Mouse (Mus musculus): ENCODE data around the gene Tnn. TPM values are rescaled to one million over a fixed set of nuclear protein-coding genes. Genes with fewer than 3 reads are reported as not detected.

Tnn gene
- polyA plus RNA-seq, 1 experiment from 2014 or later = 1.3 TPM

DNA sequence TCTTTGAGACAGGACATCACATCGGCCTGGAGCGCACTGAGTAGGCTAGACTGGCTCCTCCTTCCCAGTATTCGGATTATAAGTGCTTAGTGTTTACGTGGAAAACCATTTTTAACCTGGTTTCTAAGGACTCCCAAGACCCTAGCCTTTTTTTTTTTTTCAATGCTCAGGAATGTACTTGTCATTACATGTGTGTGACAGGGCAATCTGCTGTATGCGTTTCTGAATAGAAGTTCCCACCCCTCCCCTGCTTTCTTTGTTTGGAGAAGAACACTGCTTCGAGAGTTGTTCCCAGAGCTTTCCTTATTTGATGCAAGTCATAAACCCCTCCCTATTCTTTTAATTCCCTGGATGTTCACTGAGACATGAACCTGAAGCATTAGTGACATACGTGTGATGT is 9.0 kb downstream of the Tnn start:
- no peak overlapping the region for H3K27ac ChIP-seq
- no peak for ATAC-seq (ENCODE audit: insufficient number of reproducible peaks, insufficient read depth, low FRiP score, low TSS enrichment)
- H3K4me1 ChIP-seq = peaks cover 5% of the 10 kb centered on the region; the same call in 1 of the 2 replicates
- no peaks in the 10 kb centered on the region for H3K27me3 ChIP-seq
- no peak overlapping the region for H3K9ac ChIP-seq
- H3K4me2 ChIP-seq (replicated peaks) = no peak overlapping the region
- H3K36me3 ChIP-seq = no peaks in the 10 kb centered on the region
- no peaks in the 10 kb centered on the region for H3K9me3 ChIP-seq
- no peak overlapping the region for H3K4me3 ChIP-seq
- WGBS = 76% methylated on average over 7 of the region's 7 CpGs

GRCm38 (mm10) chr1:160136362-160136890 is 17.0 kb downstream of the Tnn start:
- WGBS = 84% methylated on average over 7 of the region's 7 CpGs
- no peaks in the 10 kb centered on the region for H3K4me1 ChIP-seq
- no peaks in the 10 kb centered on the region for H3K36me3 ChIP-seq
- H3K4me3 ChIP-seq = no peak overlapping the region
- H3K27ac ChIP-seq = no peak overlapping the region
- no peak overlapping the region for H3K9ac ChIP-seq
- ATAC-seq (ENCODE audit: insufficient number of reproducible peaks, insufficient read depth, low FRiP score, low TSS enrichment) = no peak
- H3K27me3 ChIP-seq = no peaks in the 10 kb centered on the region
- no peak overlapping the region for H3K4me2 ChIP-seq (replicated peaks)
- H3K9me3 ChIP-seq = no peaks in the 10 kb centered on the region

- H3K4me1 ChIP-seq = no peaks in the 10 kb centered on the region
- no peak for ATAC-seq (ENCODE audit: insufficient number of reproducible peaks, insufficient read depth, low FRiP score, low TSS enrichment)
- H3K9ac ChIP-seq = no peak overlapping the region
- no peaks in the 10 kb centered on the region for H3K27me3 ChIP-seq
- no peak overlapping the region for H3K27ac ChIP-seq
- no peaks in the 10 kb centered on the region for H3K9me3 ChIP-seq
- no peak overlapping the region for H3K4me3 ChIP-seq
- WGBS = 72% methylated on average over 4 of the region's 4 CpGs
- H3K36me3 ChIP-seq = no peaks in the 10 kb centered on the region
- no peak overlapping the region for H3K4me2 ChIP-seq (replicated peaks)
Observed at GRCm38 (mm10) chr1:160133464-160134079, 19.8 kb downstream of the Tnn start.

DNA sequence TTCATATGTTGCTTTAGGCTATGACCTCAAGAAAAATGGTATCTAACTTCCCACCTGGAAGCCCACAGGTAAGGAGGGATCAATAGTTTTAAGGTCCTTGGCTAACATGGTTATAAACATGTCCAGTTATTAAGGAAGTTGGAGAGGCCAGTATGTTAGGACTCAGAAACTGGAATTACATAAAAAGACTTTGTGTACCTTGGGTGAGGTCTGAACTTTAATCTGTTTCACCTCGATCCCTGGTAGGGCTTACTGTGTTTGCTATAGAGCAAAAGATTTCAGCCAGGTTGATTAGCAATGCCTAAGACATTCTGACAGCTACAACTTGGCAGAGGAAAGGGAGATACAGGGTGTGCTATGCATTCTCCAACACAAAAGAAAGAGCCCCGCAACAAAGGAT is 29.4 kb downstream of the Tnn start:
- no peak overlapping the region for H3K4me3 ChIP-seq
- H3K9ac ChIP-seq = no peak overlapping the region
- H3K4me1 ChIP-seq = no peaks in the 10 kb centered on the region
- no peak overlapping the region for H3K27ac ChIP-seq
- no peak for ATAC-seq (ENCODE audit: insufficient number of reproducible peaks, insufficient read depth, low FRiP score, low TSS enrichment)
- no peaks in the 10 kb centered on the region for H3K27me3 ChIP-seq
- no peaks in the 10 kb centered on the region for H3K36me3 ChIP-seq
- WGBS = 92% methylated on average over 2 of the region's 2 CpGs
- H3K4me2 ChIP-seq (replicated peaks) = no peak overlapping the region
- no peaks in the 10 kb centered on the region for H3K9me3 ChIP-seq

- Histone ChIP-seq H3K9me3 (no peaks in the 10 kb centered on the region), H3K4me3 (no peak overlapping the region), H3K9ac (no peak overlapping the region), H3K4me1 (0 out of 2 replicates have a peak, but pooled peaks cover 5% of the 10 kb centered on the region), H3K4me2 (replicated peaks) (no peak overlapping the region), H3K36me3 (no peaks in the 10 kb centered on the region), H3K27ac (no peak overlapping the region), H3K27me3 (no peaks in the 10 kb centered on the region)
- 37% methylated on average over 2 of the region's 2 CpGs for WGBS
- ATAC-seq (ENCODE audit: insufficient number of reproducible peaks, insufficient read depth, low FRiP score, low TSS enrichment) = no peak
Observed at GRCm38 (mm10) chr1:160108604-160109003, 44.8 kb downstream of the Tnn start.

GRCm38 (mm10) chr1:160105426-160105825 is 48.0 kb downstream of the Tnn start:
- Histone ChIP-seq H3K4me3 (no peak overlapping the region), H3K36me3 (no peaks in the 10 kb centered on the region), H3K4me1 (0 out of 2 replicates have a peak, but pooled peaks cover 5% of the 10 kb centered on the region), H3K27ac (no peak overlapping the region), H3K9ac (no peak overlapping the region), H3K4me2 (replicated peaks) (no peak overlapping the region), H3K9me3 (no peaks in the 10 kb centered on the region), H3K27me3 (no peaks in the 10 kb centered on the region)
- ATAC-seq (ENCODE audit: insufficient number of reproducible peaks, insufficient read depth, low FRiP score, low TSS enrichment) = no peak
- 78% methylated on average over 5 of the region's 5 CpGs for WGBS

GRCm38 (mm10) chr1:160100996-160101395 is 52.4 kb downstream of the Tnn start:
- no peak for ATAC-seq (ENCODE audit: insufficient number of reproducible peaks, insufficient read depth, low FRiP score, low TSS enrichment)
- no peaks in the 10 kb centered on the region for H3K9me3 ChIP-seq
- 80% methylated on average over 5 of the region's 5 CpGs for WGBS

GRCm38 (mm10) chr1:160099659-160100302 is 53.6 kb downstream of the Tnn start:
- 79% methylated on average over 5 of the region's 5 CpGs for WGBS
- H3K36me3 ChIP-seq = no peaks in the 10 kb centered on the region
- no peak for ATAC-seq (ENCODE audit: insufficient number of reproducible peaks, insufficient read depth, low FRiP score, low TSS enrichment)

More at GRCm38 (mm10) chr1:160100996-160101395, 52.4 kb downstream of the Tnn start:
- Histone ChIP-seq H3K36me3 (no peaks in the 10 kb centered on the region), H3K27me3 (no peaks in the 10 kb centered on the region), H3K4me2 (replicated peaks) (no peak overlapping the region), H3K4me3 (no peak overlapping the region), H3K4me1 (no peaks in the 10 kb centered on the region), H3K9ac (no peak overlapping the region), H3K27ac (no peak overlapping the region)

DNA sequence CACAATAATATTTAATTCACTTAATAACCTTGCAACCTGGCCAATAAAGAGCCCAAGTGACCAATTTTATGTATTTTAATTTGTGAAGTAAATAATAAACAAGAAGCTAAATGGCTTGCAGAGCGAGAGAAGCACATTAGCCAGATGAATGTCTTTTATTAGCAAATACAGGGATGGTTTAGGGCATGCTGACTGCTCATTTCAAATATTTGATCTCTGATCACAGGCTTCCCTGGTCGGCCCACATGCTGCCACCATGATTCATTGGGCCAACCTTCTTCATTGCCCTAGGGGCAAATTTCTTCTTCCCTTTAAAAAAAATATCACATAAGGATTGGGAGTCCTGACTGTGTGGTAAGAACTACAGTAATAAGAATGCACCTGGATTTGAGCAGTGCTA is 66.7 kb downstream of the Tnn start:
- no peak for ATAC-seq (ENCODE audit: insufficient number of reproducible peaks, insufficient read depth, low FRiP score, low TSS enrichment)
- no peak overlapping the region for H3K4me3 ChIP-seq
- H3K4me2 ChIP-seq (replicated peaks) = no peak overlapping the region
- no peak overlapping the region for H3K27ac ChIP-seq
- H3K9me3 ChIP-seq = no peaks in the 10 kb centered on the region
- WGBS = 85% methylated on average over 2 of the region's 2 CpGs
- no peak overlapping the region for H3K9ac ChIP-seq
- H3K4me1 ChIP-seq = no peaks in the 10 kb centered on the region
- no peaks in the 10 kb centered on the region for H3K27me3 ChIP-seq
- H3K36me3 ChIP-seq = no peaks in the 10 kb centered on the region

More at GRCm38 (mm10) chr1:160099659-160100302, 53.6 kb downstream of the Tnn start:
- Histone ChIP-seq H3K9me3 (no peaks in the 10 kb centered on the region), H3K4me1 (no peaks in the 10 kb centered on the region), H3K9ac (no peak overlapping the region), H3K27me3 (no peaks in the 10 kb centered on the region), H3K4me3 (no peak overlapping the region), H3K4me2 (replicated peaks) (no peak overlapping the region), H3K27ac (no peak overlapping the region)

DNA sequence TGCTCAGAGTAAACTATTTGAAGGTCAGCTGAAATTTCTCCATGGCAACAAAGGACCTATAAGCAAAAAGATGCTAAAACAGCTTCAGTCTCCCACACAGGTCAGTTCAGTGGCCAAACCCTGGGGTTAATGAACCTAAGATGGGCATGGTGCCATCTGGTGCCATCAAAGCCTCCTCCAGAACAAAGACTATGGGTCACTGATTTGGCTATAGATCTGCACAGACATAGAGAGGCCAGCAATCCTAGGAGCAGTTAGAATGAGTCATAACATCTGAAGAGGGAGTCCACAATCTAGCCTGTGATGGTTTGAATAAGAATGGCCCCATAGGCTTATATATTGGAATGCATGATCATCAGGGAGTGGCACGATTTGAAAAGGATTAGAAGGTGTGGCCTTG is 69.1 kb downstream of the Tnn start:
- Histone ChIP-seq H3K4me2 (replicated peaks) (no peak overlapping the region), H3K9me3 (no peaks in the 10 kb centered on the region), H3K27ac (no peak overlapping the region), H3K27me3 (no peaks in the 10 kb centered on the region), H3K4me3 (no peak overlapping the region), H3K4me1 (no peaks in the 10 kb centered on the region), H3K9ac (no peak overlapping the region), H3K36me3 (no peaks in the 10 kb centered on the region)
- WGBS = 83% methylated on average over 1 of the region's 1 CpGs
- no peak for ATAC-seq (ENCODE audit: insufficient number of reproducible peaks, insufficient read depth, low FRiP score, low TSS enrichment)

- Histone ChIP-seq H3K27ac (no peak overlapping the region), H3K27me3 (no peaks in the 10 kb centered on the region), H3K4me1 (no peaks in the 10 kb centered on the region), H3K9me3 (no peaks in the 10 kb centered on the region), H3K4me3 (no peak overlapping the region), H3K9ac (no peak overlapping the region), H3K4me2 (replicated peaks) (no peak overlapping the region), H3K36me3 (no peaks in the 10 kb centered on the region)
- ATAC-seq (ENCODE audit: insufficient number of reproducible peaks, insufficient read depth, low FRiP score, low TSS enrichment) = no peak
- 81% methylated on average over 1 of the region's 1 CpGs for WGBS
Observed at GRCm38 (mm10) chr1:160082647-160083046, 70.7 kb downstream of the Tnn start.

GRCm38 (mm10) chr1:160080800-160081436 is 72.5 kb downstream of the Tnn start:
- Histone ChIP-seq H3K4me2 (replicated peaks) (no peak overlapping the region), H3K36me3 (no peaks in the 10 kb centered on the region), H3K9me3 (no peaks in the 10 kb centered on the region), H3K9ac (no peak overlapping the region), H3K4me1 (no peaks in the 10 kb centered on the region), H3K27ac (no peak overlapping the region), H3K4me3 (no peak overlapping the region), H3K27me3 (no peaks in the 10 kb centered on the region)
- WGBS = 19% methylated on average over 2 of the region's 2 CpGs
- ATAC-seq (ENCODE audit: insufficient number of reproducible peaks, insufficient read depth, low FRiP score, low TSS enrichment) = peak; percentile 36; the same call in 1 of the 2 replicates
